Mouse (Mus musculus) kidney, embryonic 15.5 days (tissue): Measurements from ENCODE around the gene Nr4a1. TPM values are rescaled to one million over a fixed set of nuclear protein-coding genes. Genes with fewer than 3 reads are reported as not detected.

Source experiments
- ATAC-seq: fragments of 200-750 bp; cut with Nextera tagmentation; replicated peaks from 2 replicates; pipeline ENCODE4 v1.8.0; 2017; ENCODE audit warnings: moderate TSS enrichment; ENCODE audit not compliant: low FRiP score
- H3K27ac ChIP-seq: fragments of 300-500 bp; sonication (generic); 2 replicates; pipeline ENCODE4 v1.5.1; 2015; ENCODE audit warnings: mild to moderate bottlenecking, inconsistent platforms
- H3K27me3 ChIP-seq: fragments of 300-500 bp; sonication (generic); 2 replicates; pipeline ENCODE4 v1.6.1; 2015; ENCODE audit warnings: inconsistent platforms
- H3K36me3 ChIP-seq: fragments of 300-500 bp; sonication (generic); 2 replicates; pipeline ENCODE4 v1.6.1; 2015; ENCODE audit warnings: inconsistent platforms
- H3K4me1 ChIP-seq: fragments of 300-500 bp; sonication (generic); 2 replicates; pipeline ENCODE4 v1.6.1; 2015; ENCODE audit warnings: inconsistent platforms
- H3K4me2 ChIP-seq: fragments of 300-500 bp; sonication (generic); 2 replicates; pipeline ENCODE4 v1.6.1; 2015; ENCODE audit warnings: moderate library complexity, mild to moderate bottlenecking, inconsistent platforms
- H3K4me3 ChIP-seq: fragments of 300-500 bp; sonication (generic); replicated peaks from 2 replicates; pipeline ENCODE4 v1.5.1; 2015; ENCODE audit warnings: mild to moderate bottlenecking, inconsistent platforms
- H3K9ac ChIP-seq: fragments of 300-500 bp; sonication (generic); 2 replicates; pipeline ENCODE4 v1.6.1; 2015; ENCODE audit warnings: mild to moderate bottlenecking, inconsistent platforms
- H3K9me3 ChIP-seq: fragments of 300-500 bp; sonication (generic); replicated peaks from 2 replicates; pipeline ENCODE4 v1.6.1; 2016; ENCODE audit warnings: inconsistent platforms
- WGBS: fragments of 180-500 bp; shearing (Covaris S2); methylation state at CpG from one replicate; pipeline ENCODE4 v1.1.7; 2015; ENCODE audit warnings: mixed read lengths; 5-methylcytosine and 5-hydroxymethylcytosine counted together
- polyA plus RNA-seq: library from polyadenylated mRNA; unstranded; fragments of >200 nt; fragmentation: Nextera tagmentation; extraction: Ambion mirVana; gene quantifications from 2 replicates; pipeline ENCODE4 v1.2.1, GENCODE M21; 2015

The Nr4a1 gene
- polyA plus RNA-seq, 1 experiment from 2014 or later = 10.0 TPM

- no peak overlapping the region for H3K9ac ChIP-seq
- H3K4me2 ChIP-seq = no peak overlapping the region
- no peak for ATAC-seq
- H3K4me1 ChIP-seq = peaks cover 32% of the 10 kb centered on the region
- H3K9me3 ChIP-seq = no peaks in the 10 kb centered on the region
- no peaks in the 10 kb centered on the region for H3K36me3 ChIP-seq
- 0 out of 2 replicates have a peak, but pooled peaks cover 5% of the 10 kb centered on the region for H3K27me3 ChIP-seq
- H3K4me3 ChIP-seq = no peak overlapping the region
- 40% methylated on average over 10 of the region's 10 CpGs for WGBS
- peak overlapping the region; percentile 83 for H3K27ac ChIP-seq
These were observed 6.3 kb downstream of the Nr4a1 start for GRCm38 (mm10) chr15:101260387-101260786.

GRCm38 (mm10) chr15:101260874-101261622, 7.0 kb downstream of the Nr4a1 start:
- Histone ChIP-seq H3K4me3 (no peak overlapping the region), H3K4me1 (peaks cover 39% of the 10 kb centered on the region), H3K27me3 (peaks cover 11% of the 10 kb centered on the region; the same call in 1 of the 2 replicates), H3K9ac (no peak overlapping the region), H3K4me2 (no peak overlapping the region), H3K36me3 (no peaks in the 10 kb centered on the region), H3K27ac (peak overlapping the region; percentile 83), H3K9me3 (no peaks in the 10 kb centered on the region)
- no peak for ATAC-seq
- 70% methylated on average over 13 of the region's 13 CpGs for WGBS

- no peaks in the 10 kb centered on the region for H3K9me3 ChIP-seq
- no peaks in the 10 kb centered on the region for H3K36me3 ChIP-seq
- peaks cover 18% of the 10 kb centered on the region; the same call in 1 of the 2 replicates for H3K27me3 ChIP-seq
- no peak for ATAC-seq
- H3K4me3 ChIP-seq = no peak overlapping the region
- H3K4me2 ChIP-seq = no peak overlapping the region
- 66% methylated on average over 5 of the region's 5 CpGs for WGBS
- peak overlapping the region; percentile 83 for H3K27ac ChIP-seq
- H3K4me1 ChIP-seq = peaks cover 49% of the 10 kb centered on the region
- no peak overlapping the region for H3K9ac ChIP-seq
These were observed 8.4 kb downstream of the Nr4a1 start for GRCm38 (mm10) chr15:101262502-101262901.

GRCm38 (mm10) chr15:101266132-101266963, 12.3 kb downstream of the Nr4a1 start:
- peak overlapping the region; percentile 56 for H3K4me3 ChIP-seq
- H3K4me1 ChIP-seq = peaks cover 55% of the 10 kb centered on the region
- peaks cover 27% of the 10 kb centered on the region; the same call in 1 of the 2 replicates for H3K27me3 ChIP-seq
- H3K9ac ChIP-seq = peak overlapping the region; percentile 52
- peak overlapping the region; percentile 94 for H3K4me2 ChIP-seq
- H3K27ac ChIP-seq = peak overlapping the region; percentile 45
- 1% methylated on average over 57 of the region's 57 CpGs for WGBS
- H3K9me3 ChIP-seq = no peaks in the 10 kb centered on the region
- ATAC-seq = peak; percentile 87
- peaks cover 9% of the 10 kb centered on the region for H3K36me3 ChIP-seq

- Histone ChIP-seq H3K9ac (peak overlapping the region; percentile 52), H3K4me1 (peaks cover 46% of the 10 kb centered on the region), H3K36me3 (peaks cover 10% of the 10 kb centered on the region), H3K4me3 (peak overlapping the region; percentile 56), H3K27me3 (peaks cover 27% of the 10 kb centered on the region; the same call in 1 of the 2 replicates), H3K4me2 (peak overlapping the region; percentile 94), H3K9me3 (no peaks in the 10 kb centered on the region), H3K27ac (peak overlapping the region; percentile 45)
- WGBS = 3% methylated on average over 25 of the region's 25 CpGs
- peak; percentile 17 for ATAC-seq
These were observed 13.3 kb downstream of the Nr4a1 start for GRCm38 (mm10) chr15:101267053-101268032.

- H3K4me3 ChIP-seq = no peak overlapping the region
- no peak overlapping the region for H3K4me2 ChIP-seq
- peaks cover 43% of the 10 kb centered on the region for H3K4me1 ChIP-seq
- ATAC-seq = no peak
- no peak overlapping the region for H3K9ac ChIP-seq
- H3K9me3 ChIP-seq = no peaks in the 10 kb centered on the region
- 83% methylated on average over 29 of the region's 29 CpGs for WGBS
- H3K27ac ChIP-seq = no peak overlapping the region
- peaks cover 24% of the 10 kb centered on the region; the same call in 1 of the 2 replicates for H3K27me3 ChIP-seq
- peaks cover 32% of the 10 kb centered on the region for H3K36me3 ChIP-seq
These were observed 16.2 kb downstream of the Nr4a1 start for GRCm38 (mm10) chr15:101270101-101270820.

GRCm38 (mm10) chr15:101271107-101271506, 17.0 kb downstream of the Nr4a1 start:
- Histone ChIP-seq H3K27ac (no peak overlapping the region), H3K9me3 (no peaks in the 10 kb centered on the region), H3K9ac (no peak overlapping the region), H3K4me2 (no peak overlapping the region), H3K36me3 (peaks cover 32% of the 10 kb centered on the region), H3K4me3 (no peak overlapping the region), H3K4me1 (peaks cover 34% of the 10 kb centered on the region), H3K27me3 (peaks cover 16% of the 10 kb centered on the region; the same call in 1 of the 2 replicates)
- ATAC-seq = no peak
- WGBS = 78% methylated on average over 3 of the region's 3 CpGs

- WGBS = 91% methylated on average over 15 of the region's 15 CpGs
- Histone ChIP-seq H3K4me2 (no peak overlapping the region), H3K4me3 (no peak overlapping the region), H3K9me3 (no peaks in the 10 kb centered on the region), H3K4me1 (peaks cover 30% of the 10 kb centered on the region), H3K27me3 (peaks cover 14% of the 10 kb centered on the region; the same call in 1 of the 2 replicates), H3K9ac (no peak overlapping the region), H3K27ac (no peak overlapping the region), H3K36me3 (peaks cover 32% of the 10 kb centered on the region)
- no peak for ATAC-seq
These were observed 17.4 kb downstream of the Nr4a1 start for GRCm38 (mm10) chr15:101271513-101271912.

- ATAC-seq = no peak
- WGBS = 56% methylated on average over 6 of the region's 6 CpGs
These were observed 20.3 kb downstream of the Nr4a1 start for GRCm38 (mm10) chr15:101274380-101274779.

GRCm38 (mm10) chr15:101277351-101277899, 23.4 kb downstream of the Nr4a1 start:
- 69% methylated on average over 11 of the region's 11 CpGs for WGBS
- peaks cover 21% of the 10 kb centered on the region for H3K36me3 ChIP-seq
- no peak overlapping the region for H3K9ac ChIP-seq
- no peaks in the 10 kb centered on the region for H3K9me3 ChIP-seq
- H3K27ac ChIP-seq = peak overlapping the region; percentile 22; the same call in 1 of the 2 replicates
- no peak overlapping the region for H3K4me2 ChIP-seq
- no peak overlapping the region for H3K4me3 ChIP-seq
- ATAC-seq = no peak
- H3K4me1 ChIP-seq = peaks cover 22% of the 10 kb centered on the region
- H3K27me3 ChIP-seq = no peaks in the 10 kb centered on the region

More at GRCm38 (mm10) chr15:101274380-101274779, 20.3 kb downstream of the Nr4a1 start:
- H3K27me3 ChIP-seq = no peaks in the 10 kb centered on the region
- no peak overlapping the region for H3K4me3 ChIP-seq
- H3K4me1 ChIP-seq = peaks cover 24% of the 10 kb centered on the region
- H3K9ac ChIP-seq = no peak overlapping the region
- H3K36me3 ChIP-seq = peaks cover 32% of the 10 kb centered on the region
- no peak overlapping the region for H3K27ac ChIP-seq
- H3K9me3 ChIP-seq = no peaks in the 10 kb centered on the region
- H3K4me2 ChIP-seq = no peak overlapping the region
